Mouse (Mus musculus): ENCODE measurements at regions not wholly inside any gene's neighbourhood (a gene's known extent, or its start where the extent isn't known, plus 50 kb on each side); places are given as distances from the start of the nearest gene placed in this dataset.
A peak's percentile ranks its signal among the peaks of the same experiment; 100 is the strongest.

- no peak for DNase-seq
Measured at GRCm38 (mm10) chr6:98872334-98872733, 529.8 kb upstream of the Gm765 start.

GRCm38 (mm10) chr6:98869772-98870171, 527.2 kb upstream of the Gm765 start:
- DNase-seq: no peak

- DNase-seq: no peak
Measured at GRCm38 (mm10) chr6:98864306-98864705, 521.8 kb upstream of the Gm765 start.

- DNase-seq: no peak
Measured at GRCm38 (mm10) chr6:98855958-98856357, 513.4 kb upstream of the Gm765 start.

GRCm38 (mm10) chr6:98850906-98851305, 508.4 kb upstream of the Gm765 start:
- no peak for DNase-seq

GRCm38 (mm10) chr6:98848835-98849234, 506.3 kb upstream of the Gm765 start:
- no peak for DNase-seq

GRCm38 (mm10) chr6:98846001-98846695, 503.6 kb upstream of the Gm765 start:
- DNase-seq: no peak

GRCm38 (mm10) chr6:98843598-98843997, 501.0 kb upstream of the Gm765 start:
- DNase-seq: peak; percentile 50

- peak; percentile 54 for DNase-seq
Measured at GRCm38 (mm10) chr6:98842924-98843323, 500.4 kb upstream of the Gm765 start.

- no peak for DNase-seq
Measured at GRCm38 (mm10) chr6:98833922-98834321, 491.4 kb upstream of the Gm765 start.

GRCm38 (mm10) chr6:98830191-98830590, 487.6 kb upstream of the Gm765 start:
- DNase-seq: no peak

- DNase-seq: peak; percentile 47
Measured at GRCm38 (mm10) chr6:98808046-98808445, 465.5 kb upstream of the Gm765 start.

GRCm38 (mm10) chr6:98803384-98803949, 460.9 kb upstream of the Gm765 start:
- DNase-seq: no peak

GRCm38 (mm10) chr6:98801061-98801460, 458.5 kb upstream of the Gm765 start:
- no peak for DNase-seq

- no peak for DNase-seq
Measured at GRCm38 (mm10) chr6:98800040-98800439, 457.5 kb upstream of the Gm765 start.

- DNase-seq: no peak
Measured at GRCm38 (mm10) chr6:98797778-98798177, 455.2 kb upstream of the Gm765 start.

GRCm38 (mm10) chr6:98797373-98797772, 454.8 kb upstream of the Gm765 start:
- DNase-seq: no peak

- no peak for DNase-seq
Measured at GRCm38 (mm10) chr6:98796666-98797065, 454.1 kb upstream of the Gm765 start.

GRCm38 (mm10) chr6:98787422-98787821, 444.9 kb upstream of the Gm765 start:
- DNase-seq: no peak

- DNase-seq: no peak
Measured at GRCm38 (mm10) chr6:98782074-98782473, 439.5 kb upstream of the Gm765 start.

GRCm38 (mm10) chr6:98775780-98776179, 433.2 kb upstream of the Gm765 start:
- no peak for DNase-seq

- DNase-seq: no peak
Measured at GRCm38 (mm10) chr6:98769999-98770398, 427.4 kb upstream of the Gm765 start.

- DNase-seq: no peak
Measured at GRCm38 (mm10) chr6:98769322-98769721, 426.8 kb upstream of the Gm765 start.

GRCm38 (mm10) chr6:98767858-98768336, 425.3 kb upstream of the Gm765 start:
- no peak for DNase-seq

- DNase-seq: peak; percentile 11
Measured at GRCm38 (mm10) chr6:98754487-98754886, 411.9 kb upstream of the Gm765 start.
